ENCODE assay signal across 14 mouse cellular contexts in the genomic region with DNA sequence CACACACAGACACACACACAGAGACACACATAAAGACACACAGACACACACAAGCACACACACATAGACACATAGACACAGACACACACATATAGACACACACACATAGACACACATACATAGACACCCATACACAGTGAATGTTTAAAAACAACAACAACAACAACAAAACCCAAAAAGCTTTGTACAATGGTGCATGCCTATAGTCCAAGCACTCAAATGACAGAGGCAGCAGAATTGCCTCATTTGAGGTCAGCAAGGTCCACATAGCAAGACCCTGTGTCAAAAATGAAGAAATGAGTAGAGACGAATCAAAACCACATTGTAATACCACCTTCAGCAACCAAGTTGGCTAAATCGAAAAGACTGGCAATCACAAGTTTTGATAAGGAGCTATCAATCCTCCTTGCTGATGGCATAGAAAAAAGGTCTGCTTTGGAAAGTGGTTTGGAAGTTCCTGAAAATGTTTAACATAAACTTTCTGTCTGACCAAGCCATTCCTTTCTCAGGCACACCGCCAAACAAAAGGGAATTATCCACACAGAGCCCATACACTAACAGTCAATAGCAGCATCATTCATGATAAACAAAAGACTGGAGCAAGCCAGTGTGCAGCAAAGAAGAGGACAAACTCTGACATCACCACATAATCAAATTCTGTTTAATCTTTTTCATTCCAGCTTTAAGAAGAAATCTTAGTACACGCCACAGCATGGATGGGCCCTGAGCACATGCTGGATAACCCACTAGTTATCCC.
"Had no signal": no experiment of that assay in that cellular context is flagged by ENCODE, and none has a peak within 500 bp of the region (broad histone marks: within the 10 kb centered on the region; RNA-seq: fewer than 3 reads in every experiment).

No protein-coding gene starts in this region.

- H3K27me3 ChIP-seq: limb, embryonic 13.5 days; liver, embryonic 15.5 days; neural tube, embryonic 15.5 days had no signal

- H3K9ac ChIP-seq: limb, embryonic 13.5 days; liver, embryonic 15.5 days; neural tube, embryonic 15.5 days had no signal

- H3K9me3 ChIP-seq: limb, embryonic 13.5 days; liver, embryonic 15.5 days; neural tube, embryonic 15.5 days had no signal

- H3K4me1 ChIP-seq: limb, embryonic 13.5 days; neural tube, embryonic 15.5 days had no signal

- DNase-seq: kidney, adult 11 months; kidney, adult 9 months; kidney, postnatal 10 days; left cerebral cortex, postnatal 4 days; lung, postnatal 14 days; right cerebral cortex, adult 18-20 months; right cerebral cortex, postnatal 25 days; thymus, postnatal 36 days had no signal

- H3K4me3 ChIP-seq: limb, embryonic 13.5 days; liver, embryonic 15.5 days; myocyte; neural tube, embryonic 15.5 days had no signal

- ATAC-seq: midbrain, embryonic 16.5 days had no signal

- H3K27ac ChIP-seq: limb, embryonic 13.5 days; liver, embryonic 15.5 days; neural tube, embryonic 15.5 days had no signal

- H3K36me3 ChIP-seq: limb, embryonic 13.5 days; liver, embryonic 15.5 days; neural tube, embryonic 15.5 days had no signal

- H3K4me2 ChIP-seq: limb, embryonic 13.5 days; liver, embryonic 11.5 days; liver, embryonic 15.5 days; neural tube, embryonic 15.5 days had no signal
